Mouse (Mus musculus) mesoderm, embryonic 11.5 days (tissue): ENCODE measurements at regions not wholly inside any gene's neighbourhood (a gene's known extent, or its start where the extent isn't known, plus 50 kb on each side); places are given as distances from the start of the nearest gene placed in this dataset.
A peak's percentile ranks its signal among the peaks of the same experiment; 100 is the strongest.

Experiments used
- DNase-seq: peaks from one replicate; pipeline ENCODE4 v3.0.0-alpha.2; 2012; ENCODE audit warnings: low read depth, low spot score

DNA sequence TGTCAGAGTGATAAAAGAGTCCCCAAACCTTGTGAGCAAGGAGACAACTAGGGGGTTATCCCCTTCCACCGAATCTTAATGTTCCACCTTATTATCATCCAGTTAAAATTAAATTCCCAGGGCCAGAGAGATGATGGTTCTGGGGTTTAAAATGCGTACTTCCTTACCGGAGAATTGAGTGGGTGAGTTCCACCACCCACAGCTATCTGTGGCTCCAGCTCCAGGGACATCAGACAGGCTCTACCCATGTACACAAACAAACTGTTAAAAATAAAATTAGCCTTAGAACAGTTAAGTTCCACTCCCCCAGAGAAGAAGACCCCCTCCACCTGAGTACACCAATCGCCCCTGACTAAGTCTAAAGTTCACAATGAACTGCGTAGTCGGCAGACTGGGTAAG, 52.0 kb upstream of the Mgat5 start:
- no peak for DNase-seq

- DNase-seq, result no peak
Observed at GRCm38 (mm10) chr1:127135521-127135920, 69.3 kb upstream of the Mgat5 start.

DNA sequence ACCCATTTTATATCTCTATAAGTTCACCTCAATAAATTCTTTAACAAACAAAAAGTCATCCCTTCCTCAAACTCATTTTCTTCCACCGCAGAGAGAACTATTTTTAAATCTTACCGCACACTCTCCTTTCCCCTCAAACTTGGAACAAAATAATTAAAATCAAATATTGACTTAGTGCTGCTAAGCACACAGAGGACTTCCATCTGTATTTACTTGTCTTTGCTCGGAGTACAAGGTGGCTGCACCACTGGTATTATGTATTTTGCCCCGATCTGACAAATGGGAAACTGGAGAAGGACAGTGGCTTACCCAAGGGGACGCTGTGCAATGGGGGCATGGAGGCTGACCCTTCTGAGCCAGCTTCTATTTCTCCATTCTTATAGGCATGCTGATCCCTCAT, 72.9 kb upstream of the Mgat5 start:
- DNase-seq, result no peak

DNA sequence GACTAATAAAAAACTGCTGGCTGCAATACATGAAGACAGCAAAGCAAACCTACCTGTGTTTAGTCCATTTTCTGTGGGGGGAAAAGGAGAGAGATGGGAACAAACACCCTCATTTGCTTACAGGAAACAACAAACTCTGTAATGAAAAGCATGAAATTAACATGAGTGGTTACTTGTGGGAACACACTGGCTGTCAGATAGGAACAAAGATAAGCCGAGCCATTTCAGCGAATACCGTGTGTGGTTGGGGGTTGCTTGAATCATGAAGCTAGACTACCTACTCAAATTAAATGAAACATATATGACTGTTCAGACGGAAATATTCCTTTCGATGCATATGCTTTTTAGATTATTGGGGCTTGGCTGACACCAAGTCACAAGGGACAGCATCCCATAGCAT, 80.0 kb upstream of the Mgat5 start:
- DNase-seq, result no peak

DNA sequence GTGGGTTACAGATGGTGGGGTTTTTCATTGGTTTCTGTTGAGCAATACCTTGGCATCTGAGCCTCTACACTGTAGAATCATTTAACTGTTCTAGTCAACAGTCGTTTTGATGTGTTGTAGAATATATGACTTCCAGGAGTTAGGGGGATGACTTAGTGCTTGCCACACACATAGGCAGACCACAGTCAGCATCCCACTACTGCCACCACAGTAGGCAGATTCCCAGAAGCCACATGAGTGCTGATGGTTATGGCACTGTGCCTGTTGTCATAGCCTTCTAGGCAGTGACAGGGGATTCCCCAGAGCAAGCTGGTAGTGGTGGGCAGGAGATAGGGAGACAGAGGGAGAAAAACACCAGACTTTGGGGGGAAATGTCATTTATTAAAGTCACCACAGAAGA, 86.8 kb upstream of the Mgat5 start:
- no peak for DNase-seq

- no peak for DNase-seq
Observed at GRCm38 (mm10) chr1:127107485-127107884, 97.3 kb upstream of the Mgat5 start.

DNA sequence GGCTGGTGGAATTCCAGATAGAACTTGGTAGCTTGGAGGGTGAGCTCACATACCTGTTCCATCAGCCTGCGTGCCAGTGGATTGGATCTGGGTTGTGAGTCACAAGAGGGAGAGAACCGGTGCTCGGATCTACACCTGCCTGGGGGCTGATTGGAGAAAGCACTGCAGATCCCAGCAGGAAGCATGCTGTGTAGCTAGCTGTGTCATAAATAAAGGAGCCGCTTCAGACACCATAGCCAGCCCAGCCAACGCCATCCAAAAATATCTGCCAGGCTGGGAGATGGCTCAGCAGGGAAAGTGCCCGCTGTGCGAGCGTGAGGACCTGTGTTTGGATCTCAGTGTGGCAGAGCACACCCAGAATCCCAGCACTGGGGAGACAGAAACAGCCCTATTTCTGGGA, 99.0 kb upstream of the Mgat5 start:
- DNase-seq, result no peak

DNA sequence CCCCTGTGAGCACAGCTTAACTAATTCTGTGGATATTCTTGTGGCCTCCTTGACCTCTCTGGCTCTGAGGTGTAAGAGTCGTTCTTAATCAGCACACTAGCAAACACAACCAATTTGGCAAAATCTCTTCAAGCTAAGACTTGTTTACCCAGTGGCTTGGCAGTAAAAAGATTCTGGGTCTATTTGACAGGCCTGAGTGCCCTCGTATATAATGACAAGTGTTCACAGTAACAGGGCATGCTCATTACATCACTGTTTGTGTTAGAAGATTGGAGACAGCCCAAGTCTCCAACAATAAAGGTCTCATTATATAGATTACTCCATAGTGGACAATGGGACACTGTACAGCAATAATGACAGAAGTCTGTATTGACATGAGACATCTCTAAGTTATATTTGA, 101.2 kb upstream of the Mgat5 start:
- DNase-seq, result no peak

DNA sequence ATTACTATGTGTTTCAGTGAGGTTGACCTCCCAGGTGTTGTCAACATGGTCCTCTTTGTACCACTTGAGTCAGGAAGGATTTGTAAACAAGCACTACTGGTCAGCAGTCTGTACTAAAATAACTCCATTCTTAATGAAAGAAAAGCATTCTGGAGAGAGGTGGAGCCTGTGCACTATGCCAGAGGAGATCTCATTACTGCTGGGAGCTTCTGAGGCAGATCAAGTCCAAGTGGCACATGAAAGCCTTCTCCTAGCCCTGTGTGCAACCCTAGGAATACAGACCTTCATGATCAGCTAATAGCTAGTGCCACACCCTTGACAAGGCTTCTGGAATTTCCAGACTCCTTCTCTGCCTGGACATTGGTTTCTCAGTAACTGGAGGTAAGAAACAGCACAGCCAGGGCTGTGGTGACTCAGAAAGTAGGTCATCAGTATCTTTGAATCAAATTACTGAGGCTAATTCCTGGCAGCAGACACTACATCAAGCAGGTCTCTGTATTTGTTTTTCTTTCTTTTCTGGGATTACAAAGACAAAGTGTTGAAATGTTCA, 105.9 kb upstream of the Mgat5 start:
- no peak for DNase-seq

DNA sequence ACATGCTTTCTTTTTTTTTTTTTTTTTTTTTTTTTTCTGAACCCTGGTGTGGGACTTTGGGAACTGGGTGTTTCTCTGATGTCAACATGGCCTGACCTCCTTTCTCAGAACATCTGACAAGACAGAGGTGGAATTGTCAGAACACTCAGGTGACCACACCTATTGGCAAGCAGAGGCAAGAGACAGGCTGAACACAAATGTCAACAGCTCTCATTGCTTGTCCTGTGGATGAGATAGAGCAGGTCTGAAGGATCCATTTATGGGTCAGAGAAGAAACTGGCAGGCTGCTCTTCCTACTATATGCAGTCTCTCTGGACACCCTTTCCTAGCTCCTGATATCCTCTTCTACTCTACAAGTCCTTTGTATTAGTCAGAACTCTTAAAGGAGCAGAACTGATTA, 117.2 kb upstream of the Mgat5 start:
- no peak for DNase-seq

- no peak for DNase-seq
Observed at GRCm38 (mm10) chr1:127085988-127086387, 118.8 kb upstream of the Mgat5 start.

DNA sequence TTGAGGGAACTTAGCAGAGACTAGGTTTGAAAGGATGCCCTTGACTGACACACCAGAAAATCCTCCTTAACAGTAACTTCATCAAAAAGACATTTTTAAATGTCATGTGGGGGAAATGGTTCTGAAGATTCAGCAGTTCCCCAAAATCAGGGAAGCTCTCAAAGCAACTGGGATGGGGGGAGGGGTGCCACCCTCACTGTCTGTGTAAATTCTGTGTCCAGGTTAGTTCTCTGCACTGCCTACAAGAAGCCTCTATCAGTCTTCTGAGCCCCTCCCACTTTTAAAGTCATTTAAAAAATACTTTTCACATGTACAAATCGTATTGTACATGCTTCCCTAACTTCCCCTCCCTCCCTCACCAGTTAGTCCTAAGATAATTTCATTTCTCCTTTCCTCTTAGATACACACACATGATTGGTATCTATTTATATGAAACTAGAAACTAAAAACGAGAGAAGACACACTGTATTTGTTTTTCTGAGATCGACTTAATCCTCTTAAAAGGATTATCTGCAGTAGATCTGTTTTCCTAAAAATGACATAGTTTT, 121.0 kb upstream of the Mgat5 start:
- DNase-seq, result no peak

DNA sequence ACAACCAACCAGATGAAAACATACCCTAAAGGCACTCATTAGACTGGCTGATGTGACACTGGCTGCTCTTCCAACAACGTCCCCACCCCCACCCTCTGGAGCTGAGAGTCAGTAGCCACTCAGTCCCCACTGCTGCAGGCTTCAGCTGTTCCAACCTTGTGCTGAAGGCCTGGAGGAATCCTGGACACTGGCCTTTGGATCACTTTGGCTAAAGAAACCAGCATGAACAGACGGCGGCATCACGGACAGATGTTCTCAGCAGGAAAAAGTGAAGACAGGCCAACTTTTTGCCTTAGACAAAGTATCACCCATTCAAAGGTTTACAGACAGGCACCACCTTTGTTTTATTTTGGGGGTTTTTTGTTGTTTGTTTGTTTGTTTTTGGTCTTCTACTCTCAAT, 125.8 kb upstream of the Mgat5 start:
- no peak for DNase-seq

GRCm38 (mm10) chr1:127062430-127062829, 142.4 kb upstream of the Mgat5 start:
- DNase-seq, result no peak

- DNase-seq, result no peak
Observed at GRCm38 (mm10) chr1:127045711-127046420, 158.9 kb upstream of the Mgat5 start.

GRCm38 (mm10) chr1:127034748-127035147, 170.1 kb upstream of the Mgat5 start:
- DNase-seq, result no peak

- DNase-seq, result no peak
Observed at GRCm38 (mm10) chr1:127031563-127031962, 173.3 kb upstream of the Mgat5 start.

DNA sequence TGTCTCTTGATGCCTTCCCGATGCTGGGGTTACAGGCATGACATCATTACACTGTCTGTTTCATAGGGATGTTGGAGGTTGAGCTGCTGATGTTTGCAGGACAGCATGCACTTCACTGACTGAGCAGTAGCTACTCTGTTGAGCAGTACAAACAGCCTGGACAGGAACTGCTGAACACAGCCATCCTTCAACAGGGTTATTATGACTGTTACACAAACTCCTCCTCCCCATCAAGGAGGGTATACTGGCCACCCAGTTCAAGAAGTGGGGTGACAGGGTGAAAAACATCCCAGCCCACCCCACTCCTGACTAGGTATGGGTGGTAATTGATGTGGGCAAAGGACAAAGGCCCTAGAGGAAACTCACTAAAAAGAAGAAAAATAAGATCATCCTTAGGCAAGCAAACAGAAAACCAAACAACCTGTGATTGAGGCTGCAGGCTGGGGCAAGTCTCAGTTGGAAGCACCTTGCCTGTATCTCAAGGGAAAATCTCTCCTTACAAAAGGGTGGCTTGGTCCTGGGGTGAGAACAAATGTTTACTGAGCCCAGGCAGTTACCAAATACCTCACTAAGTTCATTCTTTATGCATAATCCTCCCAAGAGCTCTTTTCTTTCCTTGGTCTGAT, 175.8 kb upstream of the Mgat5 start:
- DNase-seq, result no peak

DNA sequence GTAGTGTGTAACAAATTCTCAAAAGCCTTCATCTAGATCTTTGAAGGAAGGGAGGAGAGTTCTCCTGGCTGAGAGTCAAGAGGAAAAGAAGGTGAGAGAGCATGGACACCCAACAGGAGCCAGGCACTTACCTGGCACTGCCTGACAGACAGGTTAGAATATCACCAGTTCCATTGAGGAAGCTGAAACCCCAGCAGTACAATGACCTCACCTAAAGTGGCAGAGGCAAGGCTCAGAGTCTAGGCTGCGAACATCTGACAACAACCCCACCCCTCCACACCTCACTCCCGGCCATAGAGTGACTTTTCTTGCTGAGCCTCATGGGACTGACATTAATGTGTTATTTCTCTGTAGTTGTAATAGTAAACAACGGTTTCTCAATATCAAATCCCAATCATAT, 181.7 kb upstream of the Mgat5 start:
- no peak for DNase-seq

GRCm38 (mm10) chr1:127017698-127018097, 187.1 kb upstream of the Nckap5 start:
- no peak for DNase-seq

DNA sequence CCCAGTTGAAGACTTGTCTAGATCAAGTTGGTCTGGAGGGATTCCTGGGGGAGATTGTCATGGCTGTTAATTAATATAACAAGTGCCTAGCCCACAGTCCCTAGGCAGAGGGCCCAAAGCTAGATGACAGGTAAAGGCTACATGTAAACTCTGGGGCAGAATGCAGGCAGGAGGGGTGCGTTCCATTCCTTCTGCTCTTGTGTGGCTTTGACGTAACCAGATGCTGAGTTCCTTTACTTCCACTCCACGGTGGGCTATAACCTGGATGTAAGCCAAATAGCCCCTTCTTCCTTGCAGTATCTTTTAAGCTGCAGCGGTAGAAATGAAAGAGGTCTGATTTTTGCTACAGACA, 185.3 kb upstream of the Nckap5 start:
- DNase-seq, result peak; percentile 47

GRCm38 (mm10) chr1:127015042-127015893, 184.7 kb upstream of the Nckap5 start:
- peak; percentile 58 for DNase-seq
